Mouse (Mus musculus): Measurements from ENCODE around the gene Ehmt1. TPM values are rescaled to one million over a fixed set of nuclear protein-coding genes. Genes with fewer than 3 reads are reported as not detected.

The Ehmt1 gene
- polyA plus RNA-seq, 1 experiment from 2014 or later, result 97.6 TPM

GRCm38 (mm10) chr2:24904823-24905652 is 14.4 kb downstream of the Ehmt1 start:
- Histone ChIP-seq H3K36me3 (ENCODE audit: control insufficient read depth, insufficient read depth, low read length) (no peaks in the 10 kb centered on the region), H3K9ac (ENCODE audit: low read length) (no peak overlapping the region), H3K27ac (replicated peaks; ENCODE audit: low read depth, low read length) (no peak overlapping the region), H3K27me3 (ENCODE audit: control insufficient read depth, insufficient read depth, low read length) (no peaks in the 10 kb centered on the region), H3K4me2 (ENCODE audit: low read depth, severe bottlenecking) (no peak overlapping the region), H3K4me1 (ENCODE audit: control insufficient read depth, insufficient read depth, low read length) (no peaks in the 10 kb centered on the region), H3K4me3 (ENCODE audit: low read depth, low read length) (no peak overlapping the region), H3K9me3 (ENCODE audit: control insufficient read depth, low read length) (no peaks in the 10 kb centered on the region)
- DNase-seq (ENCODE audit: low spot score), result no peak
- 91% methylated on average over 11 of the region's 11 CpGs for WGBS
- ATAC-seq (ENCODE audit: insufficient number of reproducible peaks, low FRiP score, low TSS enrichment, low read depth), result no peak

GRCm38 (mm10) chr2:24902999-24903398 is 16.4 kb downstream of the Ehmt1 start:
- Histone ChIP-seq H3K27me3 (ENCODE audit: control insufficient read depth, insufficient read depth, low read length) (no peaks in the 10 kb centered on the region), H3K4me2 (ENCODE audit: low read depth, severe bottlenecking) (no peak overlapping the region), H3K9ac (ENCODE audit: low read length) (no peak overlapping the region), H3K36me3 (ENCODE audit: control insufficient read depth, insufficient read depth, low read length) (no peaks in the 10 kb centered on the region), H3K9me3 (ENCODE audit: control insufficient read depth, low read length) (no peaks in the 10 kb centered on the region), H3K27ac (replicated peaks; ENCODE audit: low read depth, low read length) (no peak overlapping the region), H3K4me3 (ENCODE audit: low read depth, low read length) (no peak overlapping the region), H3K4me1 (ENCODE audit: control insufficient read depth, insufficient read depth, low read length) (no peaks in the 10 kb centered on the region)
- ATAC-seq (ENCODE audit: insufficient number of reproducible peaks, low FRiP score, low TSS enrichment, low read depth), result no peak
- no peak for DNase-seq (ENCODE audit: low spot score)
- 90% methylated on average over 6 of the region's 6 CpGs for WGBS

- H3K9me3 ChIP-seq (ENCODE audit: control insufficient read depth, low read length), result no peaks in the 10 kb centered on the region
- H3K4me3 ChIP-seq (ENCODE audit: low read depth, low read length), result no peak overlapping the region
- ATAC-seq (ENCODE audit: insufficient number of reproducible peaks, low FRiP score, low TSS enrichment, low read depth), result no peak
- no peak for DNase-seq (ENCODE audit: low spot score)
- H3K4me1 ChIP-seq (ENCODE audit: control insufficient read depth, insufficient read depth, low read length), result no peaks in the 10 kb centered on the region
- H3K36me3 ChIP-seq (ENCODE audit: control insufficient read depth, insufficient read depth, low read length), result peaks cover 2% of the 10 kb centered on the region; the same call in 1 of the 2 replicates
- H3K4me2 ChIP-seq (ENCODE audit: low read depth, severe bottlenecking), result no peak overlapping the region
- WGBS, result 92% methylated on average over 5 of the region's 5 CpGs
- H3K9ac ChIP-seq (ENCODE audit: low read length), result no peak overlapping the region
- no peak overlapping the region for H3K27ac ChIP-seq (replicated peaks; ENCODE audit: low read depth, low read length)
- no peaks in the 10 kb centered on the region for H3K27me3 ChIP-seq (ENCODE audit: control insufficient read depth, insufficient read depth, low read length)
These were observed 18.4 kb downstream of the Ehmt1 start for GRCm38 (mm10) chr2:24901055-24901454.

GRCm38 (mm10) chr2:24899292-24899691 is 20.1 kb downstream of the Ehmt1 start:
- DNase-seq (ENCODE audit: low spot score) (no peak), ATAC-seq (ENCODE audit: insufficient number of reproducible peaks, low FRiP score, low TSS enrichment, low read depth) (no peak)
- Histone ChIP-seq H3K4me3 (ENCODE audit: low read depth, low read length) (no peak overlapping the region), H3K4me2 (ENCODE audit: low read depth, severe bottlenecking) (no peak overlapping the region), H3K4me1 (ENCODE audit: control insufficient read depth, insufficient read depth, low read length) (no peaks in the 10 kb centered on the region), H3K27me3 (ENCODE audit: control insufficient read depth, insufficient read depth, low read length) (no peaks in the 10 kb centered on the region), H3K27ac (replicated peaks; ENCODE audit: low read depth, low read length) (no peak overlapping the region), H3K36me3 (ENCODE audit: control insufficient read depth, insufficient read depth, low read length) (peaks cover 2% of the 10 kb centered on the region; the same call in 1 of the 2 replicates), H3K9me3 (ENCODE audit: control insufficient read depth, low read length) (no peaks in the 10 kb centered on the region), H3K9ac (ENCODE audit: low read length) (no peak overlapping the region)
- WGBS, result 94% methylated on average over 2 of the region's 2 CpGs

- 84% methylated on average over 4 of the region's 4 CpGs for WGBS
- Histone ChIP-seq H3K36me3 (ENCODE audit: control insufficient read depth, insufficient read depth, low read length) (peaks cover 2% of the 10 kb centered on the region; the same call in 1 of the 2 replicates), H3K4me1 (ENCODE audit: control insufficient read depth, insufficient read depth, low read length) (no peaks in the 10 kb centered on the region), H3K9me3 (ENCODE audit: control insufficient read depth, low read length) (no peaks in the 10 kb centered on the region), H3K9ac (ENCODE audit: low read length) (no peak overlapping the region), H3K4me3 (ENCODE audit: low read depth, low read length) (no peak overlapping the region), H3K27me3 (ENCODE audit: control insufficient read depth, insufficient read depth, low read length) (no peaks in the 10 kb centered on the region), H3K4me2 (ENCODE audit: low read depth, severe bottlenecking) (no peak overlapping the region), H3K27ac (replicated peaks; ENCODE audit: low read depth, low read length) (no peak overlapping the region)
- DNase-seq (ENCODE audit: low spot score) (no peak), ATAC-seq (ENCODE audit: insufficient number of reproducible peaks, low FRiP score, low TSS enrichment, low read depth) (no peak)
These were observed 22.7 kb downstream of the Ehmt1 start for GRCm38 (mm10) chr2:24896761-24897160.

GRCm38 (mm10) chr2:24894211-24894610 is 25.2 kb downstream of the Ehmt1 start:
- H3K27ac ChIP-seq (replicated peaks; ENCODE audit: low read depth, low read length), result no peak overlapping the region
- no peaks in the 10 kb centered on the region for H3K27me3 ChIP-seq (ENCODE audit: control insufficient read depth, insufficient read depth, low read length)
- no peak overlapping the region for H3K4me3 ChIP-seq (ENCODE audit: low read depth, low read length)
- peaks cover 2% of the 10 kb centered on the region; the same call in 1 of the 2 replicates for H3K36me3 ChIP-seq (ENCODE audit: control insufficient read depth, insufficient read depth, low read length)
- no peak overlapping the region for H3K4me2 ChIP-seq (ENCODE audit: low read depth, severe bottlenecking)
- 98% methylated on average over 1 of the region's 1 CpGs for WGBS
- H3K4me1 ChIP-seq (ENCODE audit: control insufficient read depth, insufficient read depth, low read length), result no peaks in the 10 kb centered on the region
- H3K9me3 ChIP-seq (ENCODE audit: control insufficient read depth, low read length), result no peaks in the 10 kb centered on the region
- DNase-seq (ENCODE audit: low spot score) (no peak), ATAC-seq (ENCODE audit: insufficient number of reproducible peaks, low FRiP score, low TSS enrichment, low read depth) (no peak)
- H3K9ac ChIP-seq (ENCODE audit: low read length), result no peak overlapping the region

GRCm38 (mm10) chr2:24892318-24892717 is 27.1 kb downstream of the Ehmt1 start:
- peaks cover 2% of the 10 kb centered on the region; the same call in 1 of the 2 replicates for H3K36me3 ChIP-seq (ENCODE audit: control insufficient read depth, insufficient read depth, low read length)
- no peaks in the 10 kb centered on the region for H3K27me3 ChIP-seq (ENCODE audit: control insufficient read depth, insufficient read depth, low read length)
- H3K27ac ChIP-seq (replicated peaks; ENCODE audit: low read depth, low read length), result no peak overlapping the region
- no peak overlapping the region for H3K4me3 ChIP-seq (ENCODE audit: low read depth, low read length)
- H3K9me3 ChIP-seq (ENCODE audit: control insufficient read depth, low read length), result no peaks in the 10 kb centered on the region
- no peak for DNase-seq (ENCODE audit: low spot score)
- 91% methylated on average over 5 of the region's 5 CpGs for WGBS
- no peak overlapping the region for H3K9ac ChIP-seq (ENCODE audit: low read length)
- ATAC-seq (ENCODE audit: insufficient number of reproducible peaks, low FRiP score, low TSS enrichment, low read depth), result no peak
- no peaks in the 10 kb centered on the region for H3K4me1 ChIP-seq (ENCODE audit: control insufficient read depth, insufficient read depth, low read length)
- H3K4me2 ChIP-seq (ENCODE audit: low read depth, severe bottlenecking), result no peak overlapping the region

- Histone ChIP-seq H3K4me1 (ENCODE audit: control insufficient read depth, insufficient read depth, low read length) (no peaks in the 10 kb centered on the region), H3K4me3 (ENCODE audit: low read depth, low read length) (no peak overlapping the region), H3K9ac (ENCODE audit: low read length) (no peak overlapping the region), H3K36me3 (ENCODE audit: control insufficient read depth, insufficient read depth, low read length) (peaks cover 8% of the 10 kb centered on the region; the same call in 1 of the 2 replicates), H3K4me2 (ENCODE audit: low read depth, severe bottlenecking) (no peak overlapping the region), H3K27ac (replicated peaks; ENCODE audit: low read depth, low read length) (no peak overlapping the region), H3K9me3 (ENCODE audit: control insufficient read depth, low read length) (no peaks in the 10 kb centered on the region), H3K27me3 (ENCODE audit: control insufficient read depth, insufficient read depth, low read length) (no peaks in the 10 kb centered on the region)
- 81% methylated on average over 6 of the region's 6 CpGs for WGBS
- no peak for DNase-seq (ENCODE audit: low spot score)
- no peak for ATAC-seq (ENCODE audit: insufficient number of reproducible peaks, low FRiP score, low TSS enrichment, low read depth)
These were observed 28.6 kb downstream of the Ehmt1 start for GRCm38 (mm10) chr2:24890541-24891447.
